Mouse (Mus musculus): ENCODE results near the gene Ets1.

Ets1 gene

DNA sequence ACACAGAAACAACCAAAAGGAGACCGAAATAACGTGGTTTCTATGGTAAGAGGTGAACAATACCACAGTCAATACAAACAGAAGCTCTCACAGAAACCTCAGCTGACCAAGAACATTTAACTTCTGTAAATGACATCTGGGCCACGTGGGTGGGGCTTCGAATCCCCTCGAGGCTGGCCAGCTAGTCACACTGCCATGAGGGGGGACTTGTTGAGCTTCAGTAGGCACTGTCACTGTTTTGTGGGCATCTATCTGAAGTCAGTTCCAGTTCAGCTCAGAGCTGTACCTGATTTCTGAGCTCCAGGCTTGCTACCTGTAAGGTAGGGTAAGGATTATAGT, 18.6 kb upstream of the Ets1 start:
- no peak for DNase-seq

DNA sequence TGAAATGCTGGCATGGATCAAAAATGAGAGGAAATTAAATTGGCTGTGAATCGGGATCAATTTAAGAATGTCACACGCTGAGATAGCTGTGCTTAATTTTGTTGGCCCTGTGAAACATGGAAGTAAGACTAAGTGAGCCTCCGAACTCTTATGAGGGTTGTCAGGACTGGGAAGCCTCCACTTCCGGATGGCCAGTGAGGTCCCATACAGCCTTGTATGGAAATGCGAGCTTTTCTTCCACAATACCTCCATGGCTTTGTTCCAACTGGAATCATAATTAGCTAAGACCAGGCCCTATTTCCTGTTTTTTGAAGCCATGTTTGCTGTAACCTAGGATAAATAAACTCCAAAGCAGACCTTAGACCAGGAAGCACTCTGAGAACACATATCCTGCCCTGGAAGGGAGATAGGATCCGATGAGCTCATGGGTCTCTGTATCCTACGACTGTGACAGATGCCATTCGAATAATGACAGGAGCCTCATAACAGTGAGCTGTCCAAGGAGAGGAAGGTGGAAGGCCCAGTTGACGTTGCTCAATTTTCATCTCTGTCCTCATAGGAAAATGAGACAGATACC, 17.4 kb upstream of the Ets1 start:
- no peak for DNase-seq

DNA sequence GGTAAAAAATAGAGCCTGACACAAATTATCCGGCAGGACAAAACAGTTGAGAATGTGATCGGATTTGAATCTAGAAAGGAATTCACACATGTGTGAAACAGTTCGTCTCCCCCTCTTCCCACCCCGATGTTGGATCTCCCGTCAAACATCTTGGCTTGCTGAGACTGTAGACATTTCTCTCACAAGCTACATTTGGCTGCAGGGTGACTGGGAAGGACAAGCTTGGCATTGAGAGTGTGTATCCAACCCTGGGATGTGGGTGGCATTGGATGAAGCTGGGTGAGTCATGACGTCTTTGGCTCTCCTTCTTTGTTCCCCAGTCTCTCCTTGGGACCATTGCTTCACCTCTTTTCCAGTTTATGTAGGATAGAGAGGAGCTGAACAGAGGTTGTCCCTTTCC, 16.4 kb upstream of the Ets1 start:
- DNase-seq, result no peak

DNA sequence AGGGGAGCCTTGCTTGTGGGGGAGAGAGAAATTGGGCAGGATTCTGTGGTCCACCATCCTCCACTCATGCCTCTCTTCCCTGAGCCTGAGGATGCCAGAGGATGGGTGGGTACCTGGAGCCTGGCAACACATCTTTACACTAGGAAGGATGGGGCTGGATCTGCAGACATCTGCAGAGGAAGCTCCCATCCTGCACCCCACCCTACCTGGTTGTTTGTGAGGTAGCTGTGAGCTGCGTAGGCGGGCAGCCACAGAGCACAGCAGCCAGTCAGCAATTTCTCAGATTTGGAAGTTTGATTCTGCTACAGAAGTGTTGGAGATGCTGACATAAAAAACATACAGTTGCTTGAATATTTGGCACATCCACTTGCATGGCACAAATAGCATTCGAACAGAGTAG, 15.6 kb upstream of the Ets1 start:
- no peak for DNase-seq

DNA sequence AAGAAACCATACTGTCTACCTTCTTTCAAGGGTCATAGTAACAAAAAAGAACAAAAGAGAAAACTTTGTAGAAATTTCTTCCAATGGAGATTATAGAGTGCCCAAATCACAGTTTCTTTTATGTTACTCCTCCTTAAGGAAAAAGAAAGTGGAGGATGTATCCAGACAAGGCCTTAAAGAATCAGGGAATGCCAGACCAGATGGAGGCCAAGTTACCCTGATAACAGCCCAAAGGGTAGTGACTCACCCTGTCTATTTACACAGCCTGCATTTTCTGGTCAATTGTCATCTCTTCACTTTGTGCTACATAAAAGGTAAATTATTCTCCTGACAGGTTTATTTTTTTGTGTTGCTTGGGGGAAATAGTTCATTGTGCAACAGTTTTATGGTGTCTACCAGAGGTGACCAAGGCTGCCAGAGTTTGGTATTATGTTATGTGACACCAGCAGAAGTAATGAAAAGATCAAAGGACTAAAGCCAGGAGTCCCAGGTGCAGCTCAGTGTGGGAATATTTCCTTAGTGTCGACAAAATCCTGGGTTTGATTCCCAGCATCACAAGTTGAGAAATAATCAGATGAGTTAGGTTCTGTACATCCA, 6.5 kb upstream of the Ets1 start:
- no peak for DNase-seq

DNA sequence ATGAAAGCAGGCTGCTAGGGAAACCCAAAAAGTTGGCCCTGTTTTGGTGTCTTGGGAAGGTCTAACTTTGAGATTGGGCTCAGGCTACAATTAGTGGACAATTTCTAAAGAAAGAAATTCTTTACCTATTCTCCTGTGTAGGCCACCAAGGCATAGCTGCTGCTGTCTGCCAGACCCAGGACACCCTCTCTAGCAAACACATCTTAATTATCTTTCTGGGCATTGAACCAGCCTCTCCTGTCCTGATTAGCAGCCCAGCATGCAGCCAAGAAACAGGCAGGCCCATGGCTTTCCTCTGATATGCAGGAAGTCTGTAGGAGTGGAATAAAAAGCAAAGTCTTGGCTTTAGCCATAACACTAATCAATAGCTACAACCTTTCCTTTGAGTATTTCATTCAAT, 4.7 kb upstream of the Ets1 start:
- DNase-seq, result no peak

DNA sequence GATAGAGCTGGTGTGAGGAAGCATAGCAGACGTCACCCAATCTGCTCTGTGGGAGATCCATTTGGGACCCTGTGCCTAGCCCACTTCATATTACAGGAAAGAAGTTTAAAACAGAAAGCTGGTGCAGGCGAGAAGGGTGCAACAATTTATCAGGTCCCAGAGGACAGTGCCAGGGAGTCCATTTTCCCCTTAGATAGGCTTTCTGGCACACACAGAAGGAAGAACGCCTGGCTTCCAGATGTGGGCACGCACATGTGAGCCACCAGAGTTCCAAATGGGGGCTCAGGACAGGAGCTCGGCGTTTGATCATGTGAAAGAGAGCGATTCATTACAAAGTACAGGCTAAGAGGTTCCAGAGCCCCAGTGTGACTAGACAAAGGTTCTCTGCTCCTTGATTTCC, 3.8 kb upstream of the Ets1 start:
- DNase-seq, result no peak

DNA sequence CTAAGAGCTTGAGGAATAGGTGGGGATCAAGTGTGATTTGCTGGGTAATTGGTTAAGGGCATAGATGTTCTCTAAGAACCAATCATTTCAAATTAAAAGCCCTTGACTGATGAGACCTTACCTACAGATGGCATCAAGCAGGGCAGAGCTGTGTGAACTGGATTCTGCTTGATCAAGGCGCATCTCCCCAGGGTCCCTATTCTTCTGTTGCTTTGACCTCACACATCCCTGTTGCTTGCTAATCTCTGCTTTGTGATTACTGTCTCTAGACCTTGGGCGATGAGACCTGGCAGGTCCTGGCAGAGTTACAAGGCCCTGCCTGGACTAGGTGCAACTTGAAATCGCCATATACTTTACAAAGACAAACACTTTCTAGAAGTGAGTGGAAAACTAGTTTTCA, 9.0 kb downstream of the Ets1 start:
- DNase-seq, result no peak

DNA sequence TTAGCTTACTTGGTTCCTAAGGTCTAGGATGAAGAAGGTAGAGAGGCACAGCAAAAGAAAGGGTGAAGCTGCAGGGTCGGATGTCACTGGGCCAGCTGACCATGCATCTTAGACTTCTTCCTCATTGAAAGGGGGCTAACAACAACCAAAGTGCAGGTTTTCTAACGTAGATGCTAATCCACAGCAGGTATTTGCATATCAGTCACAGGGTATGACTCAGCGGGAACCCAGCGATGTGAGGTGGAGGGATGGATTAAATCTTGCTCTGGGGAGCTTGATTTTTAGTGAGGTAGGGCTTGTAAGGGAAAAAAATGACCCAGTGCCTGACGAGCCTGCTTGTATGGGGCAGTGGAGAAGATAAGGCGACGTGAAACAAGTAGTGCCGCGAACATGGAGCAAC, 9.5 kb downstream of the Ets1 start:
- DNase-seq, result no peak

DNA sequence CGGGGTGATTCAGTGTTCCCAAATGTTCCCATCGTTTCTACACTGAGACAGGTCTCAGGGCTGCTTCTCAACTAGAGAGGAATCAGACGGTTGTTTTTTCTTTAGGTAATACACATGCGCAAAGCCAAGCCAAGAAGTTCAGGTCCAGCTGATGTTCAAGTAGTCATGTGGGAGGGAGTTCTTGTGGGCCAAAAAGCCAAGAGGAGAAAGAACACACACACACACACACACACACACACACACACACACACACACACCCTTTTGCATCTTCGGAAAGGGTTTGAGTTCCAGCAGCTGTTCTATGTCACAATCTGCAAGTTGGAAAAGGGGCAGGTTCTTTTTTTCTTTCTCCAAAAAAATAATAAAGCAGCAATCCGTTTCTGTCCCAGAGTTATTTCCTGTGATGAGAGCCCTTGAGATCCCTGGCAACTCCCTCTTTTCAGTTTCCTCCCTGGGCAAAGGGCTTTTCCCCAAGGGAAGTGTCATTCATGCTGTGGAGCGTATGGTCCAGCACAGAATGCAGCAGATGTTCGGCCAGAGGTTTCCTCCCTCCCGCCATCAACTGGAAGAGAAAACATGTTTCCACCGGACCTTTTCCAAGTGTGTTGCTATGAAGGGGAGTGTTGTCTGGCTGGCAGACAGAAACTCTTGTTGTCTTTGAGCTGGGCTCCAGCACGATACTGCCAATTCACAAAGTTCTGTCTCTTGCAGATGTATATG, 10.7 kb downstream of the Ets1 start:
- no peak for DNase-seq

DNA sequence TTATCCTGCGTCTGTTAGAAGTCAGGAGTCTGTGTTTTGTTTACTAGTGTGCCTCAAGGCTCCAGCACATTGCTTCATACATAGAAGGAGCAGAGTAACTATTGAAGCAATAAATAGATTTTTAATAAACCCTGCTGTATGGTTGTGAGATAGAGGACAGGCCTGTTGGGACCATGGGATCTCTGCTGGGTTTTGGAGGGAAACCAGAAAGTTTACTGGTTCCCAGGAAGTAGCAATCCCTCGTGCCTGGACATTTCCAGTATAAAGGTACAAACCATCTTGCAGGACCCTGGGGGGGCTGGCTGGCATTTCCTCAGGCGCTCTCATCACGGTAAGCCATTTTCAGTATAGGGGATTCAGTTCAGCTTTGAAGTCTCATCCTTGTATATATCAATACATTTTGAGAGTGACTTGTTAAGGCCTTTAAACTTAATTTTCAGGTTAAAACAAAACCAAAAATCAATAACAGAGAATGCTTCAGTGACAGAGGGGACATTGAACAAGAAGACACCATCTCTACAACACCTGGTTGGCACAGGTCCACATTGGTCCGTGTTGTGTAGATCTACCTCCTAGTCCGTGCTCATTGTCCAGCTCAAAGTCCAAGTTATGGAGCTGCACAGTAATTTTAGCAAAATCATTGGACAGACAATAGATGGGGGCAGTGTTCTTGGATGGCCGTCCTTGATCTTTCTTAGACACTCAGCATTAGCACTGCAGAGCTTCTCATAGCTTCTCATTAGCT, 11.7 kb downstream of the Ets1 start:
- DNase-seq, result no peak

DNA sequence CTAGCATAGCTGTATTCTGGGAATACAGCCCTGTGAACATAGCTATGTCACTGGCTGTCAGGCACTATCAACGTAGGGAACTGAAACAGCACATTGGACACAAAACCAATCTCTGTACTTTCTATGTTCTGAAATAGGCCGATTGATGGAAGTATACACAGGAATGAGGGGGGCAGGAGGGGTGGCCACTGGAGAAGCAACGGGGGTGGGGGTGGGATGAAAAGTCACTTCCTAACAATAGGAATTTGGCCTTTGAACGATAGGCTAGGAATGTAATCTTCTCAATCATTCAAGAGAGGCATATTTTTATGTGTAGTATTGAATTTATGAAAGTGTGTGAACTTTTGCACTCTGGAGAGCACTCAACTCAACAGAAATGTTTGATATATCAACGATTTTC, 12.3 kb downstream of the Ets1 start:
- no peak for DNase-seq

DNA sequence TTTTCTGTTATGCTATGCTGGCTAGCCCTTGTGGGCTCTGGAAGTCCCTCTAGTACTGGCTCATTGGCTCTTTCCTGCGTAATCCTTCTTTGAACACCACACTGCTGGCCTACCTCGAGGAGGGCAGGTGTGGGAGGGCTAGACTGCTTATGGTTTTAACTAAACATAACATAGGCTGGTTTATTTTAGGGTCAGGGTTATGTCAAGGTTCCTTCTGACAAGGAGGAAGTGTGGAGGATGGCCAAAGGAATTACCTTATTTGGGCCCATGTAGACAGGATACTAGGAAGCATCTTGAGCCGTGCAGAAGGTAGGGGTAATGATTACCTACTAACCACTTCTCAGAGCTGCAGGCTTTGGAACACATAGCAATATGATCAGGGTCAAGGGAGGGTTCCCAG, 14.7 kb downstream of the Ets1 start:
- DNase-seq, result no peak

DNA sequence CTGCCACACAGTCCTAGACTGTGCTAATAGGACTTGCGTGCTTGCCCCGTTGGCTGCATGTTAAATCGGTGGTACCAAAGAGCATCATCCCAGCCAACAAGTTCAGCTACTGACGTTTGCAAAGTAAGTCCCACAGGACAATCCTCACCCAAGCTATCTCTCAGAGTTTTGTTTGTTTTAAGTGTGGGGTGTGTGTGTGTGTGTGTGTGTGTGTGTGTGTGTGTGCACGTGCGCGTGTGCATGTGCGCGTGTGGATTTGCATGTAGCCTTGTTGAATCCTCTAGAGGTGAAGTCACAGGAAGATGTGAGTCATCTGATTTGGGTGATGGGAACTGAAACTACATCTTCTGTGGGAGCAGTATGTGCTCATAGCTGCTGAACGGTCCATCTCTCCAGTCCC, 16.1 kb downstream of the Ets1 start:
- no peak for DNase-seq

DNA sequence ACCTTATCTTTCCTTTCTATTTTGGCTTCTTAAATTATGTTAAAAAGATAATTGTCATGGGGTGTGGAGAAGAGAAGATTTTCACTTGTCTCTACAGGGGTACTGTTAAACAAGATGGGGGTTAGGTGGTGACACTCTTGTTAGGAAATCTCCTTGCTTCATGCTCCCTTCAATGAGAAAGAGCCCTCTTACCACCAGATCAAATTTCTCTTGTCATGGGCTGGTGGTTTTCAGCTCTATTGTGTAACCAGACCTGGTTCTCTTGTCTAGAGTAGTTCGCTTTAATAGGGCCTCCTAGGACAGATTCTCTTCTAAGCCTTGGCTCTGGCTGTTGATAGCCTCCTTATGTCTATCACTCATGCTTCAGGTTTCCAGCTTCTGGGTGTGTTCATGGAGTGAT, 18.3 kb downstream of the Ets1 start:
- no peak for DNase-seq

DNA sequence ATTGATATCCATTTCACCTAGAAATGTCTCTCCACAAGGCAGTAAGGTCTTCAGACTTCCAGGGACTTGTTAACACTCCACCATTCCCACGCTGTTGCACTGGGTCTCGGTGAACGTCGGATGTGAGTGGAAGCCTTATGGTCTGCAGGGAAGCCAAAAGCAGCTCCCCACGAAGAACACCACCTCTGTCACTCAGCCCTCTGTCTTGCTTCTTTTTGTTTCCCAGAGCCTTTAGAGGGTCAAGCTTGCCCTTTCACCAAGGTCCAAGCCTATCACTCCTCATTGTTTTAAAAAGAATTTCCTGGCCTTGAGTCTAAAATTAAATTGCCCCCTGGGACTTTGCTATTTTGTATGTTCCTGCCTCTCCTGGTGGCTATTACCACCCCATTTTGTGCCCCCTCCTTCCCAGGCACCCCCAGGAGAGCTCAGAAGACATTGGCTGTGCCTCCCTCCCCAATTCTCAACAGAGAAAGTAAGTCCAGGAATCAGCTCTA, 20.4 kb downstream of the Ets1 start:
- DNase-seq, result no peak

DNA sequence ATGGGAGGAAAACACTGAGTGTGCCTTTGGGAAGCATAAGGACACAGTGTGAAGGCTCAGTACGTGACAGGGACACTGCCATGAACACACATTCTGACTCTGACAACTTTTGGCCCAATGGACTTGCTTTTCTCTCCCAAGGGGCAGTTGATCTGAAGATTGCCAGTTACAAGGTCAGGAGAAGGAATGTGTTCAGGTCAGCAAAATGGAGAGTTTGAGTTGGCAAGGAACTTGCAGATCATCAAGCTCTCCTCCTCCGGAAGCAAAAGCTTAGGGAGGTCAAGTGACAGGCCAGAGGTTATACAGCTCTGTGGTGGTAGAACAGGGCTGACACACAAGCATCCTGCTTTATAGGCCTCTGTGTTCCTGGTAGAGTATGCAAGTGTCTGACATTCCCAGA, 21.1 kb downstream of the Ets1 start:
- DNase-seq, result no peak

DNA sequence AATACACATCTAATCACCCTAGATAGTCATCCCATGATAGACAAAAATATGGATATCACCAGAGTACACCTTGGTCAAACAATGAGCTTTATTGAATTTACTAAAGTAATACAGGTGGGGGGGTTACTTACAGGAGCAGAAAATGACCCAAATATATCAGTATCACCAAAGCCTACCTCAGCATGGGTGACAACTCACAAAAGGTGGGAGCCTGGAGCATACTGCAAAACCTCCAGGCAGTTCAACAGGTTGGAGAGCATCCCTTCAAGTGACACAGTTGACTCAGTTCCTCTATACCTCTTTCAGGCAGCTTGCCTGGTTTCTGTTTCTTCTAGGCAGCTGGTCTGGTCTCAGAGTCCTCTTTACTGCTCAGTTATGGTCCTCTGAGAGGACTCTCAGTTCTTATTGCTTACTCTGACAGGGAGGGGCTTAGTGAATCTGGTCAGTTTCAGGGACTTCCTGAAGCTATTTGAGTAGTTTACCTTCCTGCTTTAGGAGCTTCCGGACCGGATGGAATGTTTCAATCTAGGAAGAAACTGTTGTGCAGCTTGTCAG, 24.5 kb downstream of the Ets1 start:
- no peak for DNase-seq

DNA sequence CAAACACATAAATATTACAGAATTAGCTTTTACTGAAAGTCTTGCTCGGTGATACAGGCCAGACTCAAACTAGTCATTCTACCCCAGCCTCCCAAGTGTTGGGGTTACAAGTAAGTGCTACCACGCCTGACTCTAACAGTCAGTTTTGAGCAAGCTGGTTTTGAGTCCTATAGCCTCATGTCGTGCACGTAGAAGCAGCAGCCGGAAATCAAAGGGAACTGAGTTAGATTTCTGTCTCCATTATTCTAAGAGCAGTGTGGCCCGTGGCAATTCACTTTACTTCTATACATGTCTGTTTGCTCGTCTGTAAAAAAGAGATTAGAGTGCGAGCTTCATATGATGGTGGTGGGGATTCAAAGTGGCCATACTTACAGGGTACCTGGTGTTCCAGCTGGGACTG, 25.1 kb downstream of the Ets1 start:
- no peak for DNase-seq

DNA sequence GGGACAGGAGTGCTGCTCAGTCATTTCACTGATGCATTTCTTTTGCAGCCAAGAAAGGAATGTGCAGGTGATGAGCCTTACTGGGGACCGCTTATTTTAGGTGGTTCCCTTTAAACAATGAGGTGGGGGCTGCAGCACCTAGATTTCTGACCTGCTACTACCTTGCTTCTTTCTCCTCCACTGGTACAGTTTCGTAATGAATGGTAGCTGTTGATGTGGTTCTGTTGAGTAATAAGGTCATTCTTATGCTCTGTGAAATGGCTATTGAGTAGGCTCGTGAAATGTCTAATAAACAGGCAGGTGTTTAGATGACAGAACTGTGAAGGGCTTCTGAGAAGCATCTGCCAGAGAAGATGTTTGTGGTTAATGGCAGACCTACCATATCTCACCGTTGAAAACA, 25.5 kb downstream of the Ets1 start:
- DNase-seq, result no peak

DNA sequence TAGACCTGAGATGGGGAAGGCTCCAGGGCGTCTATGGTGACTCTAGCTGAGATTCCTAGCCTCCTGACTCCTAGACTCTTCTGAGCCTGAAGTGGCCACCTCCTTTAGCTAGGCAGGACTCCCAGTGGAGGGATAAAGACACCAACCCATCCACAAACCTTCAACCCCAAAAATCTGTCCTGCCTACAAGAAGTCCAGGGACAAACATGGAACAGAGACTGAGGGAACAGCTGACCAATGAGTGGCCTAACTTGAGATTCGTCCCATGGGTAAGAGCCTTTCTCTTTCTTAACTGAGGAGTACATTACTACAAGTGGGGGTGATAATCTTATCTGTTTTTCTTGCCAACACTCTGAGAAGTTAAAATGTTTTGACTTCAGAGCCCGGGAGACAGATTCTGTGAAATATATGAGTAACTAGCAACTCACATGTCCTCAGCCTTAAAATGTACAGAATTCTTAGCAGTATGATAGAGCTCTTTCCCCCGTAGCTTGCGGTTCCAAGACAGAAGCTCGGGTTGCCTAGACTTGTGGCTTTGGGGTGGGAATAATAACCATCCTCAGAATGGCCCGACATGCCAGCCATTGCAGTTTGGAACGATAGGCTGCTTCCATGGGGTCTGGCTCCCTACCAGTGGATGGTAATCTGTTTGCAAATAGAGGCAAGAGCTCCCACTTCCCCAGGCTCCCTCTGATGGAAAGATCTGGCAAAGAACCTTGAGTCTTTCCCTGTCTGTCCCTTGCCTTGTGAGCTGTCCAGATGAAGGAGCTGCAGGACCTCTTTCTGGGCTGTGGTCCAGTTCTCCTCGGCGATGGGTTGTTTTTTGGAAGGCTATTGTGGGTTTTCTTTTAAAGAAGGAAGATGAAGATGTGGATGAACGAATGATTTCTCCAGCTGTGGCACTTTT, 30.8 kb downstream of the Ets1 start:
- no peak for DNase-seq

DNA sequence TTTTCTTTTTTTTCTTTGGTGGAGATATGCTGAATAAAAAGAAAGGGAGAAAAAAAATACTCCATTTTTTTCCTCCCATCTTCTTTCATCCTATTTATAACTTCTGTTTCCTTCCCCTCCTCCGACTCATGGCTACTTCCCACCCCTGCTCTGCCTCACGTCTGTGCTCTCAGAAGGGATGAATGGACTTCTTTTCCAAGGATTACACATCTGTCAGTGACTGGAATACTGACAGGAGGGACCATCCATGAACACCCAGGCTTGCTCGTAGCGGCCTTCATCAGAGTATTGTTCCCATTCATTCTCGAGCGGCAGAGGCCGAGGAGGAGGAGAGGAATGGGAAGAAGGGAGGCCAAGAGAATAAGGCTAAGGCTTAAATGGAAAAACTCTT, 31.5 kb downstream of the Ets1 start:
- no peak for DNase-seq

All from cerebellum, adult 9-11 months (tissue).